Mouse (Mus musculus): ENCODE results near the gene Tatdn3.

DNA sequence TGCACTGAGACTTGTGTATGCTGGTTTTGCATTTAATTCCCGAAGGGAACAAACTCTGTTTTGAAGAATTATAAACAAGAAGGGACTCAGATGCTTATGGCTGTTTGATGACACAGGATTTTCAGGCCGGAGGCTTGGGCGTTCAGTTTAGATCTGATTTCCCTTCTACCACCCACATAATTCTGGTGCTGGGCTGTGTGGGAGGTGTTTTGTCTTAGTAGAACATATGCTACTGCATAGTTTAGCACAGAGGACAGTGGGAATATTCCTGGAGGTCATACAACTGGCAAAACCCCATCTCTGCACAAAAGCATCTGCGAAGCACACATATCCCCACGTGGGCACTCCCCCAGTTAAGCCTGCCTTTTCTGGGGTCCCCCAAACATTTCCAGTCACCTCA is 30.8 kb upstream of the Tatdn3 start:
- TF ChIP-seq POLR2A (IDR thresholded peaks at IDR 0.05; ENCODE audit: low read depth, low read length), result no peak
- no peak for TF ChIP-seq CTCF (IDR thresholded peaks at IDR 0.05; ENCODE audit: extremely low read depth, insufficient read length, insufficient replicate concordance, low read depth, low read length)

All from small intestine, adult 2 months (tissue).